Mouse (Mus musculus): Measurements from ENCODE around the gene Pla2g2f.

GRCm38 (mm10) chr4:138709246-138709645 lies 48.2 kb downstream of the Pla2g2f start:
- TF ChIP-seq CTCF (conservative IDR thresholded peaks at IDR 0.05 in 1 of 2, IDR thresholded peaks at IDR 0.05 in 1 of 2; ENCODE audit: low read depth in 2 of 2, low read length in 2 of 2) (no peak), ZNF384 (IDR thresholded peaks at IDR 0.05; ENCODE audit: low read depth, low read length) (no peak), ZKSCAN1 (IDR thresholded peaks at IDR 0.05; ENCODE audit: borderline replicate concordance, low read depth, low read length) (no peak), POLR2A (IDR thresholded peaks at IDR 0.05; ENCODE audit: low read depth, low read length) (no peak), POLR2AphosphoS2 (IDR thresholded peaks at IDR 0.05; ENCODE audit: low read depth, low read length) (no peak), MAZ (IDR thresholded peaks at IDR 0.05; ENCODE audit: low read depth, low read length) (no peak), EP300 (IDR thresholded peaks at IDR 0.05; ENCODE audit: low read length) (no peak), CHD1 (IDR thresholded peaks at IDR 0.05; ENCODE audit: low read depth, low read length) (no peak), HCFC1 (IDR thresholded peaks at IDR 0.05; ENCODE audit: low read depth, low read length) (no peak)
